Mouse (Mus musculus) MN1 (cell line): ENCODE measurements around the gene Plekha7.
A peak's percentile ranks its signal among the peaks of the same experiment; 100 is the strongest.

Experiments used
- DNase-seq: peaks from one replicate; pipeline ENCODE4 v3.0.0-alpha.2; 2016; ENCODE audit warnings: low spot score

The Plekha7 gene

DNA sequence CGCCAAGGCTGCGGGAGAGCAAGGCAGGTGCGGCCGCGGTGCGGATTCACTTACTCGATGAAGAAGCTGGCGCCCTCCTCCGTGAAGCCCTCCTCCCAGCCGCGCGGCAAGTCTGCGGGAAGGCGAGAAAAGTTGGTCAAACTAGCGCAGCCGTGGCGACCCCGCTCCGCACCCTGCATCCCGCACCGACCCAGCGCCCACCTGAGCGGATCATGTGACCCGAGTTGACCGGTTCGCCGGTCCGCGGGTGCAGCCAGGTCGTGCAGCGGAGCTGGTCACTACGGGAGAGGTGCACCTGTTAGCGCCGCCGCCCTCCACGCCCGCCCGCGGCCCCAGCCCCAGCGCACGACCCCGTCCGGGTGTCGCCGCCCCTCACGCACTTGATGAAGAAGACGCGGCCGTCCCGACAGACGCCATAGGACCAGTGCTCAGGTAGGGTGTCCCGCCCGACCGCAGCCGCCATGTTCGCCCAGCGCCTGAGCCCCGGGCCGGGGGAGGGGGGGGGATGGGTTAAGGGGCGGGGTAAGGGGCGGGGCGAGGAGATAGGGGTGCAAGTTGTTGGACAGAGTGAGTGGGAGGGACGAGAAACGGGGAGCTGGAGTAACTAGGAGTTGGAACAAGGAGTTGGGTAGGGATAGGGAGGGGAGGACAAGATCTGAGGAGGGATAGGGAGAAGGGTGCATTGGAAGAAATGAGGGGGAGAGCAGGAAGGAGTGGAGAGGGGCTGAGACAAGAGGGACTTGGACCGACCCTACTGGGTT lies at the start of gene Plekha7:
TSS of gene Plekha7 (minus strand) at position 506 of the 761 bp plus-strand sequence.
- peak; percentile 42 for DNase-seq

DNA sequence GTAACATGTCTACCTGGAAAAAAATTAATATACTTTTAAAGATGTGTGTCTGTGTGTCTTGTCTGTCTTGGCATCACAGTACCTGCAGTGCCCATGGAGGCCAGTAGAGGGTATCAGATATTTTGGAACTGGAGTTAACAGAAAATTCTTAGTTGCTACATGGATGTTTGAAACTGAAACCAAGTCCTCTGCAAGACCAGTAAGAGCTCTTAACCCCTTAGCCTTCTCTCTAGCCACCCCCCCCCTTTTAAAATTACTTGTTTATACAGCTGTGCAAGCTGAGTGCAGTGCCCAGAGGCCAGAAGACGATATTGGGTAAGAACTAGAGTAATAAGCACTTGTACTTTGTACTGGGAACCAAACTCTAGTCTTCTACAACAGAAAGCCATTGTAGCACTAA lies 28.1 kb upstream of the Plekha7 start:
- DNase-seq: peak; percentile 67

DNA sequence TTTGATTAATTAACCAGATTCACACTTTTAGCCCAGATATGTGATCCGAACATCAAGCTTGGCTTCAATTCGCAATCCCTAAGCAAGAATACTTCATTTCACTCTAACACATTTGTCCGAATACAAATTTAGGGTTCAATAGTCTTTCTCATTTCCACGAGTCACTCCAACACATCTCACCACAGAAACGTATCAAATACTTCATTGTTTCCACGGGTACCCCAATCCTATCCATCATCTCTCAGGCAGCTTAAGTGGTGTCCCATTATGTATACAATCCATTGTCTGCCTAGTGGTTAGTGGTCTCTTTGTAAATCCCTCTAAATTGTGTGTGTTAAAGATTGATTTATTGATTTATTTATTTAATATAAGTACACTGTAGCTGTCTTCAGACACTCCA lies 27.0 kb upstream of the Plekha7 start:
- DNase-seq: no peak

DNA sequence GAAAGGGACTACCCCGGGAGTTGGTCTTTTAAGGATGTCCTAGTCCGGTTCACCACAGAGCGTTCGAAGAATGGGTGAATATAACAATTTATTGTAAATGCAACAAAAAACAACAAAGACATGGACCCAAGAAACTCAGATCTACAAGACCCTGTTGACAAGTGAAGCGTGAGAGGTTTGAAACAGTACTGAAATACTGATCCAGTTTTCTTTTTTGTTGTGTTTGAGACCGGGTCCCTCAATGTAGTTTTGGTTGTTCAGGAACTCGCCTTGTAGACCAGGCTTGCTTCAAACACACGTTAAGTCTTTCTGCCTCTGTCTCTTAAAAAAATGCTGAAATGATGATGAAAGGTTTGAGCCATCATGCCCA lies 26.5 kb upstream of the Plekha7 start:
- peak; percentile 26 for DNase-seq

DNA sequence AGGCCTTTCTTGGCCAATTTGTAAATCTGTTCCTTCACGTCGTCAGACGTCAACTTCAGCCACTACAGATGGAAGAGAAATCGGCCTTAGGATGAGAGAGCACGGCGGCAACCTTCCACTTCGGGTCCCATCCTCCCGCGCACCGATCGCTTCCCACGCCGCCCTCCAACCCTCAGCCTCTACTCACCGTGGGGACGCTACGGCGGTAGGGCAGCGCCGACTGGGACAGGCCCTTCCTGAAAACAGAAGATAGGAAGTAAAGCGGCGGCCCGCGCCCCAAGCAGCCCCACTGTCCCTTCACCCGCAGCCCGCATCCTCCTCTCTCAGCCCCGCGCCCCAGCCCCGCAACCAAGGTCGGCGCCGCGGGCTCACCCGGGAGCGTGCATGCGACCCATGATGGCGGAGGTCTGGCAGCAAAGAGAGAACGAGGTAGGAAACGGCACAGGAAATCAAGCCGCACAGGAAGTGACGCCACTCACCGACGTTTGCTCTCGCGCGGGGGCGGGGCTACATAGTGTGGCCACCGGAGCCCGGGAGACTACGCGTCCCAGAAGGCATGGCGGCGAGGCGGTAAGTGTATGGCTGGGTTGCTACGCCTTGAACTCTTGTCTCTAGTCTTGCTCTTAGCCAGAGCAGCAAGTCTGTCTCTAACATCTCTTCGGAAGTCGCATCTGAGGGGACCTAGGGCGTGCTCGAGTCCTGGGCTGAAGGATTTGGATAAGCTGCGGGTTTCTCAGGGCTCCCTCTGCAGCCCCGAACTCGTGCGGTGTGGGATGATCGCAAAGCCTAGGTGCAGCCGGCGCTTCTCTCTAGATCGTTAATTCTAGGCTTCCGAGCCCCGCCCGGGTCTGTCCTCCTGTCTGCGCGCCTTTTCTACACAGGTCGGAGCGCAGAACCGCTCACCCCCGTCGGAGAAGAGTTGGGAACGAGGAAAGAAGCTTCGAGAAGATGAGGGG lies 25.8 kb upstream of the Plekha7 start, which contains the start of gene Rps13:
TSS of gene Rps13 (minus strand) at position 483 of the 956 bp plus-strand sequence.
- peak; percentile 97 for DNase-seq

DNA sequence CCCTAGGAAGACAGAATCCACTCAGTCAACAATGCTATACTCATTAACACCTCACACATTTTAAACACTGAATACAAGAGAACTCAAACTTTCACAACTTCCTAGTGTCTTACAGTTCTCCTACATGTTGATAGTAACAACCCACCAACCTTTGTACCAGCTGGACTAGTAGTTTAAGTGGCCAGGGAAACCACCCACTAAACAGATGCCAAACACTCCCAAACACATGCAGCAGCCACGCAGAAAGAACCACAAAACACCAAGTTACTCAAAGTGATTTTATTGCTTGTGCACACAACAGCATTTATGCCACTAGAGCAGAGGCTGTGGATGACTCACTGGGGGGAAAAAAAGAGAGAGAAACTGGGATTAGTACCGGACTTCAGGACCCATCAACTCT lies 23.1 kb upstream of the Plekha7 start:
- no peak for DNase-seq

DNA sequence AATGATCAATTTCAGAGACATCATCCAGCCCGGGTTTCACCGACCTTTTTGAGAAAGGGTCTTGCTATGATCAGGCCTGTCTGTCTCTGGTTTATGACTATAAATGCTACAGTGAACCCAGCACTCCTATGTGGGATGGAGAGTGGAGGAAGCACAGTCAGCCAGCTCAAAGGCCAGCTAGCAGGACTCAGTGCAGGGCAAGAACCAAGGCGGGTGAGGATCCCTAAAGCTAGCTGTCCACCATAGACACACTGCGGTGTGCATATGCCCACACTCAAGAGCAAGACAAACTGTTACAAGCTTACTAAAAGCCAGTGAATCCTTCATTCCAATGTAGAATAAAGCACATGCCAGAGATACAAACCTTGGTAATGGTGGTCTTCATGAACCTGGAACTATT lies 21.7 kb upstream of the Plekha7 start:
- no peak for DNase-seq

DNA sequence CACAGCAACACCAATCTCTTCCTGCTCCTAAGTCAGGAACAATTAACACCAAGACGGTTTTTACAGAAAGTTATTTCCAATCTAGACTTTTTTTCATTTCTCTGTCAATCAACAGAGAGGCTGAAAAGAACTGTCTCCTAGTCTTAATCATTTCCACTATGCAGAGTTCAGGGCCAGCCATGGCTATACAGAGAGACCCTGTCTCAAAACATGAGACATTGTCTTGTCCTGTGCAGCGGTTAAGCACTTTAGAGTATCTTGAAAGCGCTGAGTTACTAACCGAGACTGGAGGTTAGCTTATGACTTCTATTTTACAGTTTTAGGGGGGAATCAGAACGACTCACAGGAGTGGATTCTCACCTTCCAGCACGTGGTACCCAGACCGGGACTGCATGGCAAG lies 20.6 kb upstream of the Plekha7 start:
- DNase-seq: no peak

DNA sequence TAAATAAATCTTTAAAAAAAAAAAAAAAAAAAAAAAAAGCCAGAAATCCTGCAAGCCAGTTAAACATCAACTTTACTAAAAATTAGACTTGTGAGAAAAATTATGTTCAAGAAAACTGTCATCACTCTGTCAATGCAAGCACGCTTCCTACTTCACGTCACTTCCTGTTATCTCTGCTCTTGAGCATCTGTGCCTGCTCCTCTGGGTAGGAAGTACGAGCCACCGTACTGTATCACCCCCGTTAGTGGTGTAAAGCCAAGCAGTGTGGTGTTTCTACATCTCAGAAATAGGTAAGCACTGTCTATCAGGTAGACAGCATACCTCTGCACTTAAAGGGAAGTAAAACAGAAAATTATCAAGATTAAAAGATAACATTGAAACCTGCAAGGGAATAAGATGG lies 19.7 kb upstream of the Plekha7 start:
- no peak for DNase-seq

DNA sequence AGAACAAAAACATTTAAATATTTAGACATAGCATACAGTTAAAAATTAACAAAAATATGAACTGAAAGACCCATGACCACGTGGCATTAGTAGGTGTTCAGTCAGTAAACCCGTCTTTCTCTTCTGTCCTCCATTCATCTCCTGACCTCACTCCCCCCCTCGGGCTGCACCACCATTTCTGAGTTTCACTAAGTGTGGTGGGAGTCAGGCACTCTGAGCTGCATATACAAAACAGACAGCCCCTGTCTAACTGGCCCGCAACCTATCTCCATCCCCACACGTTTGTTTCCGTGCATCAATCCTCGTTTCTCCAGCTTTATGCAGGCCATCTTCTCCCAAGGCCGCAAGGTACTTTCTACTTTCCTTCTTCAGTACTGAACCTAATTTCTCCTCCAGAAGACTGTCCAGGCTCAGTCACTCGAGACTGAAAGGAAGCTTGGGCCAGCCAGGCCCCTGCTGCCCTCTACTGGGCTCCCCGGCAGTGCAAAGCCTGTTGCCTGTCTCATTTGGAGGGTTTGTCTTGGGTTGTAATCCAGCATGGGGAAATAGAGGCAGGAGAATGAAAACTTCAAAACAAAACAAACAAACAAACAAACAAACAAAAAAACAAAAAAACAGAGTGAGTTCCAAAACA lies 15.3 kb upstream of the Plekha7 start:
- DNase-seq: peak; percentile 64

DNA sequence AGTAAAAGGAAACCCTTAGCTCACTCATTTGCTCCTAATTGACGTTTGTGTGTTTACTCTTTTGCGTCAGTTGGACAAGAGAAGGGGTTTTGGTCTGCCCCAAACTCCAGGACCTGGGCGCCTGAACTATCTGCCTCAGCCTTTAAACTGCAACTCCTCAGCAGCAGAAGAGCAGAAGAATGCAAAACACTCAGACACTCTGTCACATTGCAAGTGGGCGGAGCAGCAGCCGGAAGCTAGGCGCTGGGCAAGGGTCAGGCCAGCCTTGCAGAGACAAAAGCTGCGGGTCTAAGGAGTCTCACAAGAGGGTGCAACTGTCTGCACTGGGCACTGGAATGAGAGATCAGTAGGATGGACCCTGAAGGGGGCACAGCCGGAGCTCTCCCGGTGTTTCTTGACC lies 1.3 kb upstream of the Plekha7 start:
- DNase-seq: no peak

DNA sequence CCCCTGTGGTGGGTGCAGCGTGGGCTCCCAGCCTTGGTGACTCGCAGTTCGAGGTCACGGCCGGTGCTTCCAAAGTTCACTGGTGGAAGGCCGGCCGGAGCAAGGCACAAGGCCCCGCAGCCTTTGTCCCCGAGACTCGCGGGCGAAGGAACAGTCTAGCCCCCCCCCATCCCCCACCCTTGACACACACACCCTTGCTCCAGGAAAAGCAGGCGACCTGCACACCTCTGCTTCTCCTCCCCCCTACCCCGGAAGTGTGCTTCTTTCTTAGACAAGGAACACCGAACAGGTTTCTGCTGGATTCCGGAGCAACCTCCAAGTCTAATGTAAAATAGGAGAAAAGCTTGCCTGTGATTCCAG lies 436 bp upstream of the Plekha7 start:
- DNase-seq: peak; percentile 41

DNA sequence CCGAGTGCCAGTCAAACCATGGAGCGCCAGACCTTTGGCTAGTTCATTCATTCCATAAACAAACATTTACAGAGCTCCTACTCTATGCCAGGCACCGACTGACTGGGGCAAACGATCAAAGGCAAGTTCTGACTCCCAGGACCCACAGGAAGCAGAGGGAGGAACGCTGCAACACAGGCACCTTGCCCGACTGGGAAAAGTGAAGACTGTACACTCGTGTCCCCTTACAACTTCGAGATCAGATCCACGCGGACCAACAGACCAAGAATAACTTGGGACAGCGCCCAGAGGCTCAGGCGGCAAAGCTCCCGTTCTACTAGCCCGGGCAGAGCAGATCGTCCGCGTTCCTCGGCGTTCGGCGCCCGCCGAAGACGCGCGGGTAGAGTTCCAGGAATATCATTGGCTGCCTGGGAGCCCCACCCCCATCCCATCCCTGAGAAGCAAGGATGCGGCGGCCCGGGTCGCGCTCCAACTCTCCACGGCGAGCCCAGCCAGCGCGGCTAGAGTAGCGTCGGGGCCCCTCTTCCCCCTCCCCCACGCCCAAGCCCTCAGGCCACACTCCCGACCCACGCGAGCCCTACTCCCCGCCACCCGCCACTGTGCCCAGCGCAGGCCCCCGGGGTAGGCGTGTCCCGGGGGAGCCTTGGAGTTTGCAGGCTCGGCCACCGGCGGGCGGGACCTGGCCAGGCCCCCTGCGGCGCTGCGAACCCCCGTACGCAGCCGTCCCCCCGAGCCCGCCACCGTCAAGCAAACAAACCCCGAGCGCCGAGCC lies 891 bp downstream of the Plekha7 start:
- peak; percentile 67 for DNase-seq

DNA sequence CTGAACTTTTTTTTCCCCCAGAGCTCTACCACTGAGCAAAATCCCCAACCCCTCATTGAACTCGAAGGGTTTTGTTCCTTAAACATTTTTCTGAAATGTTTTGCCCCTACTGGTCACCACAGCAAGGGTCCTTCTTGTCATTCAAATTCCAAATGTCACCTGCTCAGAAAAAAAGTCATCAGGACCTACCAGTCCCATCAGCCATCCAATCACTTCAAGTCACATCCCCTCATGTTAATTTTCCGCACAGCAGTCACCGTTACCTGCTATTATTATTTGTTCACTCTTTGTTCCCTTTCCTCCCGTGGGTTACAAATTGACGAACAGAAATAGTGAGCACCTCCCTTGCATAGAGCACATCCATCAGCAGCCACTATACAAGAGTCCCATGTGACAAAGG lies 1.6 kb downstream of the Plekha7 start:
- no peak for DNase-seq

DNA sequence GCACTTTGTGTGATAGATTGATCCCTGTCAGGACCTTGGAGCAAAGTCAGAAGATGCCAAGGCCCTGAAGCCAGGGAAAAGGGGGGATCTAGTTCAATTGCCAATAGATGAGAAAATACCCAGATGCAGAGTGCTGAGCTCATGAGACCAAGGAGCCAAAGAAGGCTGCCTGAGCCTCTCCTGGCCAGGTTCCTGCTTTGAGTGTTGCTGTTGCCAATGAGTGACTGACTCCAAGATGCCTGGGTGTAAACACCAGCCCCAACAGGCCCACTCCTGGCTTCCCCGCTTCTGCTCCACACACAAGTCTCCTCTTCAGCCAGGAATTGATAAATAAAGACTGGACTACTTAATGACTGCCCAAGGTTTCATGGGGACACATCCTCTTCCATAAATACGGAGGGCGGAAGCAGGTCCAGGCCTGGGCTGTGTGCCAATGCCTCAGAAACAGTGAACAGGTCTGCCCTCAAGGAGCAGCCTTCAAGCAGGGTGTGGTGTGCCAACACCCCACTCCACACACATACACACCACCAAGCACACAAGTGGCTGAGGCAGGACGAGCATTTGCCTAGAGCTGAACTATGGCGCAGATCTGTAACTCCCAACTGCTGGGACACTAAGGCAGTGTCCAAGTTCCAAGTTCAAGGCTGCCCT lies 6.4 kb downstream of the Plekha7 start:
- DNase-seq: no peak

DNA sequence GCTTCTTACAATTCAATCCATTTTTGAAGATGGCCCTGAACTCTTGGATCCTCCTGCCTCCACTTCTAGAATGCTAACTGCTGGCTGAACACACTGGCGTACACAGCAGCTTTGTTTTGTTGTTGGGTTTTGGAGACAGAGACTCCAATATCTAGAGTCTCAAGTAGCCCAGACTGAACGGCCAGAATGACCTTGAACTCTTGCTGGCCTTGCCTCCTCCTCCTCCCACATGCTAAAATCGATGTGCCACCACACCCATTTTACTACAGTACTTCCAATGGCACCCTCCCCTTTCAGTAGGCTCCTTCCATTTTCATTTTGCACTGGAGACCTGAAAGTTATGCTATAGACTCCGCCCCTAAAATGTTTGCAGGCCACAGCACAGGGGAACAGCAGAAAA lies 7.0 kb downstream of the Plekha7 start:
- no peak for DNase-seq

DNA sequence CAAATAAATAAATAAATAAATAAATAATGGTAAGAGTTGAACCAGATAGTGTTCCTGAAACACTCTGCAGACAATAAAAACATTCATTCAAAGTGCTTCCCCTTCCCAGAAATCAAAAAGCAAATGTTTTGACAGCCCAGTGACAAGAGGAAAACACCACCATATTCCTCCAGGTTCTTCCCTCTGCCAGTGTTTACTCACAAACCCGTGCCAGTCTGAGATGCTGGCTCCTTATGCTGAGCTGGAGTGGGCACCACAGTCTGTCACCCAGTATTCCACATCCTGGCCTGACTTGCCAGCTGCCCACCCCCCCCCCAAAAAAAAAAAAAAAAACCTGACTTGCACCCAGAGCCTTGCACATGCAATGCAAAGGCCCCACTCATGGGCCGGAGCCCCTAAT lies 9.3 kb downstream of the Plekha7 start:
- no peak for DNase-seq

DNA sequence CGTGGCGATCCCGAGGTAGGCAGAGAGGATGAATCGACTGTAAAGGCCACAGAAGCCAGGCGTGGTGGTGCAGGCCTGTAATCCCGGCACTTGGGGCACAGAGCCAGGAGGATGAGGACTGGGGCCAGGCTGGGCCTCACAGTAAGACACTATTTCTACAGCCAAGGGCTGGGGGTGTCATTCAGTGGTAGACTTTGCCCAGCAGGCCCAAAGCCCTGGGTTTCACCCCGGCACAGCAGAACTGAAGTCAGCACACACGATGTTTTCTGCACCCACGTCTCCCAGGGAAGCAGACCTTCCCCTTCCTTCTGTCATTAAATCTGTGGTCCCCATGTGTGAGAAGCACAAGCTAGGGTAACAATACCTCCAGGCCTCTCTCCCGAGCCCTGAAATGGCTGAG lies 9.8 kb downstream of the Plekha7 start:
- DNase-seq: no peak

DNA sequence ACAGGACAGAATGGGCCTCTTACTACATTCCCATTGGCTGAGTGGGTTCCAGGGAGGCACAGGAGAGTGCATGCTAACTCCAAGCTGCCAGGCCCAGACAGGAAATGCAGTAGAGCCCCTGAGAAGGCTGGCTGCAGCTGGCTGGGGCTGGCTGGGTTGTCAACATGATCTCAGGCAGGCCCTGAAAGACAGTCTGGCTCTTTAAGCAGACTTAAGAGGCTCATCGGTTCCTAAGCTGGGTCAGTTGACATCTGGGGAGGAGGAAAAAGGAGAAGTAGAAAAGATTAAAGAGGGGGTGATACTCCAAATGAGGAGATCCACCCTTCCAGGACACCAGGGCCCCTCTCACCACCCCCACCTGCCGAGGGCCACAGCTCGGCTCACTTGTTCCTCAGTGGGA lies 13.2 kb downstream of the Plekha7 start:
- DNase-seq: peak; percentile 7

DNA sequence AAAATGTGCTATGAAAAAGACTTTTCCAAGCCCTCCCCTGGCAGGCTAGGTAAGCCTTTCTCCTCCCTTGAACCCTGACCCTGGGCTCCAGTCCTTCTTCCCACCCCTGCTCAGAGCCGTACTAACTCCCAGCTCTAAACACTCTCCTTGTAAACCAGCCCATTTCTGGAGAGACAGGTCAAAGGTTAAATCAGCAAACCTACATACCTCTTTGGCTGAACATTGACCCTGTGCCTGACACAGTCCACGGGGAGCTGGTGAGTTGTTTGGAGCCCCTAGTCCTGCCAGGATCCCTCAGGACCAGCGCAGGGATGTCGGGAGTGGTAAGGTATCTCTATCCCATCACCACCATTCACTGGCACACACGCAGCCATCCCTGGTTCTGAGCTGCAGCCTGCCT lies 15.8 kb downstream of the Plekha7 start:
- DNase-seq: no peak

DNA sequence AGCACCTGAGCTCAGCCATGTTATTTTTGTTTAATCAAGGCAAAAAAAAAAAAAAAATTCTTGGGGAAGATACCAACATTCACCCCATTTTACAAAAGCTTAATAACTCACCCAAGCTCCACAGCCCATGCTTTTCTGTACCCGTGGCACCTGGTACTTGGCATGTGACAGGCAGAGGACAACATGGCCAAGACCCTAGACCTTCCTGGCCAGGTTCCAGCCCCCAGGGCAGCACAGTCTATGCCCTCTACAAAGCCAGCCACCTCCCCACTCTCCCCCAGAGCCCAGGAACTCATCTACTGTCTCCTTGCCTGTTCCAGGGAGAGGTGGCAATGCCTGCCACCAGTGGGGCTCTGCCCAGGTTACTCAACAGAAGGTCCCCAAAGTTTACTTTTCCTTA lies 17.6 kb downstream of the Plekha7 start:
- DNase-seq: no peak

DNA sequence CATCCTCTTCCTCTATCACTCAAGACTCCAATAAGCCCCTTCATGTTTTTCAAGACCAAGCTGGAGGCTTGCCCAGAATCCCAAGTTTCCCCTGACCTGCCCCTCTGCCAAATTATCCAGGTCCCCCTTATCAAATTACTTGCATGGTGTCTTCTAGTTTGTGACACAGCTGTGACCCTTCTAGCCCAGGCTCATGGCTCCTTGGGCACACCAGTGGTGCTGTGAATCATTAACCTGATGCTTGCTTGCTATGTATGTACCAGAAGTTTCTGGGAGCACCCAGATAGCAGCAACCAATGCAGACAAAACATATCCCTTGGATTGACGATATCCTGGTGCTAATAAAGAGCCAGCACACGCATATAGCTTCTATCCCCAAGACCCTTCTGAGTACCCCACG lies 19.2 kb downstream of the Plekha7 start:
- no peak for DNase-seq
